Mouse (Mus musculus): ENCODE data around the gene Abhd4. TPM values are rescaled to one million over a fixed set of nuclear protein-coding genes. Genes with fewer than 3 reads are reported as not detected.

The Abhd4 gene
- polyA plus RNA-seq, 1 experiment from 2014 or later = 61.7 TPM

- Histone ChIP-seq H3K4me3 (ENCODE audit: low read depth, low read length) (no peak overlapping the region), H3K27ac (ENCODE audit: low read depth, low read length) (no peak overlapping the region), H3K4me1 (ENCODE audit: control insufficient read depth, insufficient read depth, low read length) (peaks cover 6% of the 10 kb centered on the region; the same call in 1 of the 2 replicates), H3K4me2 (ENCODE audit: low read length) (no peak overlapping the region), H3K36me3 (ENCODE audit: control insufficient read depth, insufficient read depth, low read length) (0 out of 2 replicates have a peak, but pooled peaks cover 3% of the 10 kb centered on the region), H3K9ac (ENCODE audit: low read length) (no peak overlapping the region), H3K27me3 (replicated peaks; ENCODE audit: control insufficient read depth, insufficient read depth, low read length) (no peaks in the 10 kb centered on the region), H3K9me3 (replicated peaks; ENCODE audit: control insufficient read depth, low read length) (no peaks in the 10 kb centered on the region)
- ATAC-seq = no peak
- no peak for DNase-seq (ENCODE audit: low spot score)
- WGBS = 94% methylated on average over 2 of the region's 2 CpGs
Observed at GRCm38 (mm10) chr14:54261386-54261785, 7.4 kb downstream of the Abhd4 start.

GRCm38 (mm10) chr14:54262622-54263021, 8.6 kb downstream of the Abhd4 start:
- H3K9me3 ChIP-seq (replicated peaks; ENCODE audit: control insufficient read depth, low read length) = no peaks in the 10 kb centered on the region
- DNase-seq (ENCODE audit: low spot score) (no peak), ATAC-seq (no peak)
- H3K9ac ChIP-seq (ENCODE audit: low read length) = no peak overlapping the region
- no peaks in the 10 kb centered on the region for H3K27me3 ChIP-seq (replicated peaks; ENCODE audit: control insufficient read depth, insufficient read depth, low read length)
- no peak overlapping the region for H3K27ac ChIP-seq (ENCODE audit: low read depth, low read length)
- H3K4me2 ChIP-seq (ENCODE audit: low read length) = no peak overlapping the region
- H3K4me1 ChIP-seq (ENCODE audit: control insufficient read depth, insufficient read depth, low read length) = peaks cover 6% of the 10 kb centered on the region; the same call in 1 of the 2 replicates
- 91% methylated on average over 8 of the region's 8 CpGs for WGBS
- no peak overlapping the region for H3K4me3 ChIP-seq (ENCODE audit: low read depth, low read length)
- 0 out of 2 replicates have a peak, but pooled peaks cover 3% of the 10 kb centered on the region for H3K36me3 ChIP-seq (ENCODE audit: control insufficient read depth, insufficient read depth, low read length)

- 93% methylated on average over 6 of the region's 6 CpGs for WGBS
- ATAC-seq = no peak
- Histone ChIP-seq H3K36me3 (ENCODE audit: control insufficient read depth, insufficient read depth, low read length) (0 out of 2 replicates have a peak, but pooled peaks cover 3% of the 10 kb centered on the region), H3K4me3 (ENCODE audit: low read depth, low read length) (no peak overlapping the region), H3K27me3 (replicated peaks; ENCODE audit: control insufficient read depth, insufficient read depth, low read length) (no peaks in the 10 kb centered on the region), H3K4me2 (ENCODE audit: low read length) (no peak overlapping the region), H3K9ac (ENCODE audit: low read length) (no peak overlapping the region), H3K27ac (ENCODE audit: low read depth, low read length) (no peak overlapping the region), H3K9me3 (replicated peaks; ENCODE audit: control insufficient read depth, low read length) (no peaks in the 10 kb centered on the region), H3K4me1 (ENCODE audit: control insufficient read depth, insufficient read depth, low read length) (peaks cover 6% of the 10 kb centered on the region; the same call in 1 of the 2 replicates)
- no peak for DNase-seq (ENCODE audit: low spot score)
Observed at GRCm38 (mm10) chr14:54263099-54263498, 9.1 kb downstream of the Abhd4 start.

- H3K4me1 ChIP-seq (ENCODE audit: control insufficient read depth, insufficient read depth, low read length) = peaks cover 4% of the 10 kb centered on the region; the same call in 1 of the 2 replicates
- H3K27me3 ChIP-seq (replicated peaks; ENCODE audit: control insufficient read depth, insufficient read depth, low read length) = no peaks in the 10 kb centered on the region
- H3K9me3 ChIP-seq (replicated peaks; ENCODE audit: control insufficient read depth, low read length) = no peaks in the 10 kb centered on the region
- no peak overlapping the region for H3K4me2 ChIP-seq (ENCODE audit: low read length)
- 0 out of 2 replicates have a peak, but pooled peaks cover 3% of the 10 kb centered on the region for H3K36me3 ChIP-seq (ENCODE audit: control insufficient read depth, insufficient read depth, low read length)
- H3K9ac ChIP-seq (ENCODE audit: low read length) = no peak overlapping the region
- WGBS = 92% methylated on average over 7 of the region's 7 CpGs
- DNase-seq (ENCODE audit: low spot score) (no peak), ATAC-seq (no peak)
- no peak overlapping the region for H3K27ac ChIP-seq (ENCODE audit: low read depth, low read length)
- H3K4me3 ChIP-seq (ENCODE audit: low read depth, low read length) = no peak overlapping the region
Observed at GRCm38 (mm10) chr14:54264231-54264630, 10.2 kb downstream of the Abhd4 start.

DNA sequence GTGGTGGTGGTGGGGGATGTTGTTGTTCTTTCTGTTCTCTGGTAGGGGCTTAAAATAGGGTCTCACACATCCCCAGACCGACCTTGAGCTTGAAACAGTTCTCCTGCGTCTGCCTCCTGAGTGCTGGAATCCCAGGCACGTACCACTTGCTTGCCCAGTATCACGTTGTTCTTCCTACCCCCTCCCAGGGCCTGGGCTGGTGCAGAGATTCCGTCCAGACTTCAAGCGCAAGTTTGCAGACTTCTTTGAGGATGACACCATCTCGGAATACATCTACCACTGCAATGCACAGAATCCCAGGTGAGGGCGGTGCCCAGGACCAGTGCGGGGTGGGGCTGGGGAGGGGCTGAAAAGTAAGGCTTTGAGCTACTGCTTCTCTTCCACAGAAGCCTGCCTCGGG, 11.1 kb downstream of the Abhd4 start:
- Histone ChIP-seq H3K4me3 (ENCODE audit: low read depth, low read length) (no peak overlapping the region), H3K36me3 (ENCODE audit: control insufficient read depth, insufficient read depth, low read length) (0 out of 2 replicates have a peak, but pooled peaks cover 3% of the 10 kb centered on the region), H3K4me2 (ENCODE audit: low read length) (no peak overlapping the region), H3K27me3 (replicated peaks; ENCODE audit: control insufficient read depth, insufficient read depth, low read length) (no peaks in the 10 kb centered on the region), H3K9ac (ENCODE audit: low read length) (no peak overlapping the region), H3K27ac (ENCODE audit: low read depth, low read length) (no peak overlapping the region), H3K9me3 (replicated peaks; ENCODE audit: control insufficient read depth, low read length) (no peaks in the 10 kb centered on the region), H3K4me1 (ENCODE audit: control insufficient read depth, insufficient read depth, low read length) (no peaks in the 10 kb centered on the region; the same call in 1 of the 2 replicates)
- no peak for DNase-seq (ENCODE audit: low spot score)
- no peak for ATAC-seq
- WGBS = 42% methylated on average over 10 of the region's 10 CpGs

DNA sequence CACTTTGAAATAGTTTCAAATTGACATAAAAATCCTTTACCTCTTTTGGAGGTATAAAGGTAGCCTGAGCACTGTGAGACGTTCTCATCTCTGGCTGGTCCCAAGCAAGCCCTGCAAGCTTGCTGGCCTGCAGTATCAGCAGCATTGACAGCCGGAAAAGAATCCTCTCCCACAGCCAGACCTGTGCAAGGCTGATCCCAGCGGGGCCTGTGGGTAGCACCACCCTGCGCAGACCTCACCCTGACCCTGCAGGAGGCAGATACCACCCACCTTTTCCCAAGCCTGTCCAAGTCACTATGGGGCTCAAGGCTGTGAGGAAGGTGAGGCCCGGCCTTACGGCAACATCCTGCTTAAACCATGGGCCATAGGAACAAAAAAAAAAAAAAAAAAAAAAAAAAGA, 12.0 kb downstream of the Abhd4 start:
- H3K27ac ChIP-seq (ENCODE audit: low read depth, low read length) = no peak overlapping the region
- no peak for ATAC-seq
- 68% methylated on average over 6 of the region's 6 CpGs for WGBS
- H3K9me3 ChIP-seq (replicated peaks; ENCODE audit: control insufficient read depth, low read length) = no peaks in the 10 kb centered on the region
- no peak overlapping the region for H3K9ac ChIP-seq (ENCODE audit: low read length)
- DNase-seq (ENCODE audit: low spot score) = no peak
- H3K36me3 ChIP-seq (ENCODE audit: control insufficient read depth, insufficient read depth, low read length) = 0 out of 2 replicates have a peak, but pooled peaks cover 3% of the 10 kb centered on the region
- H3K4me2 ChIP-seq (ENCODE audit: low read length) = no peak overlapping the region
- H3K4me1 ChIP-seq (ENCODE audit: control insufficient read depth, insufficient read depth, low read length) = no peaks in the 10 kb centered on the region
- no peak overlapping the region for H3K4me3 ChIP-seq (ENCODE audit: low read depth, low read length)
- no peaks in the 10 kb centered on the region for H3K27me3 ChIP-seq (replicated peaks; ENCODE audit: control insufficient read depth, insufficient read depth, low read length)

DNA sequence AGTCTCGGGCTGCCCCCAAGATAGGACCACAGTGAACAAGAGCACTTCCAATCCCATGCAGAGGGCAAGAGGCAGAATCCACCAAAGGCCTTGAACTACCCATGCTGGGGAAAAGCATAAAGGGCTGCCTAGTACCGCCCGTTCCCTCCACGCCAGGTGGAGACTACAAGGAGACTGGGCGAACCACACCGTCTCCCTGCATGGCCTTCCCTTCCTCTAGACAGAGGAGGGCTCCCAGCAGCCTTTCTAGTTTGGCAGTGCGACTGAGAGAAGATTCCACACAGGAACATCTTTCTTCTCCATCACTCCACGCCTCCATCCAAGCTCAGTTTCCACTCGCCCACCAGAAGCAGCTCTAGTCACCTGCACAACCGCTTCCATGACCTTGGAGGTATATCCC, 14.0 kb downstream of the Abhd4 start:
- no peaks in the 10 kb centered on the region for H3K4me1 ChIP-seq (ENCODE audit: control insufficient read depth, insufficient read depth, low read length)
- no peak overlapping the region for H3K27ac ChIP-seq (ENCODE audit: low read depth, low read length)
- H3K9ac ChIP-seq (ENCODE audit: low read length) = no peak overlapping the region
- no peaks in the 10 kb centered on the region for H3K9me3 ChIP-seq (replicated peaks; ENCODE audit: control insufficient read depth, low read length)
- no peak for DNase-seq (ENCODE audit: low spot score)
- H3K36me3 ChIP-seq (ENCODE audit: control insufficient read depth, insufficient read depth, low read length) = 0 out of 2 replicates have a peak, but pooled peaks cover 3% of the 10 kb centered on the region
- ATAC-seq = no peak
- H3K27me3 ChIP-seq (replicated peaks; ENCODE audit: control insufficient read depth, insufficient read depth, low read length) = no peaks in the 10 kb centered on the region
- H3K4me2 ChIP-seq (ENCODE audit: low read length) = no peak overlapping the region
- H3K4me3 ChIP-seq (ENCODE audit: low read depth, low read length) = no peak overlapping the region
- 93% methylated on average over 10 of the region's 10 CpGs for WGBS

DNA sequence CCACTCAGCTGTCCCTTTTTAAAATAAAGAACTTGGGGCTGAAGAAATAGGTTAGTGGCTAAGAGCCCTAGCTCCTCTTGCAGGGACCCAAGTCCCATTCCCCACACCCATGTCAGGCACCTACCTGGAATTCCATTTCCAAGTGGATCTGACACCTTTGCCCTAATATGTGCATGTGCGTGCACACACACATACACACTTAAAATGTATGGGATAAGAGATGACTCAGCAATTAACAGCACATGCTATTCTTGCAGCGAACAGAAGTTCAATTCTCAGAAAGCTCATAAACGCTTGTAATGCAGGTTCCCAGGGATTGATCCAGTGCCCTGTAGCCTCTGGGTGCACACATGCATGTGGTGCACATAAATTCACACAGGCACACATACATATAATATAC, 15.6 kb downstream of the Abhd4 start:
- H3K36me3 ChIP-seq (ENCODE audit: control insufficient read depth, insufficient read depth, low read length) = no peaks in the 10 kb centered on the region
- no peak overlapping the region for H3K9ac ChIP-seq (ENCODE audit: low read length)
- H3K4me2 ChIP-seq (ENCODE audit: low read length) = no peak overlapping the region
- H3K9me3 ChIP-seq (replicated peaks; ENCODE audit: control insufficient read depth, low read length) = no peaks in the 10 kb centered on the region
- no peaks in the 10 kb centered on the region for H3K4me1 ChIP-seq (ENCODE audit: control insufficient read depth, insufficient read depth, low read length)
- no peak overlapping the region for H3K4me3 ChIP-seq (ENCODE audit: low read depth, low read length)
- no peak overlapping the region for H3K27ac ChIP-seq (ENCODE audit: low read depth, low read length)
- no peak for DNase-seq (ENCODE audit: low spot score)
- no peaks in the 10 kb centered on the region for H3K27me3 ChIP-seq (replicated peaks; ENCODE audit: control insufficient read depth, insufficient read depth, low read length)
- no peak for ATAC-seq
- 91% methylated on average over 3 of the region's 3 CpGs for WGBS

GRCm38 (mm10) chr14:54270413-54270812, 16.4 kb downstream of the Abhd4 start:
- H3K36me3 ChIP-seq (ENCODE audit: control insufficient read depth, insufficient read depth, low read length) = no peaks in the 10 kb centered on the region
- no peak overlapping the region for H3K9ac ChIP-seq (ENCODE audit: low read length)
- DNase-seq (ENCODE audit: low spot score) (no peak), ATAC-seq (no peak)
- 90% methylated on average over 3 of the region's 3 CpGs for WGBS
- no peaks in the 10 kb centered on the region for H3K4me1 ChIP-seq (ENCODE audit: control insufficient read depth, insufficient read depth, low read length)
- H3K4me3 ChIP-seq (ENCODE audit: low read depth, low read length) = no peak overlapping the region
- H3K9me3 ChIP-seq (replicated peaks; ENCODE audit: control insufficient read depth, low read length) = no peaks in the 10 kb centered on the region
- H3K27ac ChIP-seq (ENCODE audit: low read depth, low read length) = no peak overlapping the region
- no peaks in the 10 kb centered on the region for H3K27me3 ChIP-seq (replicated peaks; ENCODE audit: control insufficient read depth, insufficient read depth, low read length)
- H3K4me2 ChIP-seq (ENCODE audit: low read length) = no peak overlapping the region

Measured in forebrain, embryonic 14.5 days (tissue).